Mouse (Mus musculus) embryonic fibroblast, embryonic 13.5 days (primary cell): ENCODE results near the gene 2810004N23Rik. TPM values are rescaled to one million over a fixed set of nuclear protein-coding genes. Genes with fewer than 3 reads are reported as not detected.
A peak's percentile ranks its signal among the peaks of the same experiment; 100 is the strongest.

ENCODE experiments used
- H3K27ac ChIP-seq: 2 replicates; pipeline ENCODE4 v1.5.1; 2012; ENCODE audit warnings: low read length, control low read depth, inconsistent platforms; ENCODE audit not compliant: insufficient read depth
- H3K4me1 ChIP-seq: 2 replicates; pipeline ENCODE4 v1.6.1; 2011; ENCODE audit warnings: low read length; ENCODE audit not compliant: control insufficient read depth, insufficient read depth
- H3K4me3 ChIP-seq: 2 replicates; pipeline ENCODE4 v1.5.1; 2011; ENCODE audit warnings: mild to moderate bottlenecking, control low read depth, low read length; ENCODE audit not compliant: insufficient read depth
- CTCF ChIP-seq: IDR thresholded peaks from 2 replicates; pipeline ENCODE4 v1.5.1; 2011; ENCODE audit warnings: mild to moderate bottlenecking, control low read depth, low read length, moderate library complexity, borderline replicate concordance; ENCODE audit not compliant: insufficient read depth
- POLR2A ChIP-seq: IDR thresholded peaks from 2 replicates; pipeline ENCODE4 v1.6.1; 2011; ENCODE audit warnings: low read depth, mild to moderate bottlenecking, control low read depth, low read length, moderate library complexity
- polyA plus RNA-seq: library from polyadenylated mRNA; stranded (reverse); fragments of >200 nt; gene quantifications from 2 replicates; pipeline ENCODE4 v1.2.4, GENCODE M21; 2011; ENCODE audit warnings: low read depth; ENCODE audit not compliant: missing spikeins, insufficient read length

The 2810004N23Rik gene
- polyA plus RNA-seq = 29.6 and 32.6 TPM in 2 replicates

DNA sequence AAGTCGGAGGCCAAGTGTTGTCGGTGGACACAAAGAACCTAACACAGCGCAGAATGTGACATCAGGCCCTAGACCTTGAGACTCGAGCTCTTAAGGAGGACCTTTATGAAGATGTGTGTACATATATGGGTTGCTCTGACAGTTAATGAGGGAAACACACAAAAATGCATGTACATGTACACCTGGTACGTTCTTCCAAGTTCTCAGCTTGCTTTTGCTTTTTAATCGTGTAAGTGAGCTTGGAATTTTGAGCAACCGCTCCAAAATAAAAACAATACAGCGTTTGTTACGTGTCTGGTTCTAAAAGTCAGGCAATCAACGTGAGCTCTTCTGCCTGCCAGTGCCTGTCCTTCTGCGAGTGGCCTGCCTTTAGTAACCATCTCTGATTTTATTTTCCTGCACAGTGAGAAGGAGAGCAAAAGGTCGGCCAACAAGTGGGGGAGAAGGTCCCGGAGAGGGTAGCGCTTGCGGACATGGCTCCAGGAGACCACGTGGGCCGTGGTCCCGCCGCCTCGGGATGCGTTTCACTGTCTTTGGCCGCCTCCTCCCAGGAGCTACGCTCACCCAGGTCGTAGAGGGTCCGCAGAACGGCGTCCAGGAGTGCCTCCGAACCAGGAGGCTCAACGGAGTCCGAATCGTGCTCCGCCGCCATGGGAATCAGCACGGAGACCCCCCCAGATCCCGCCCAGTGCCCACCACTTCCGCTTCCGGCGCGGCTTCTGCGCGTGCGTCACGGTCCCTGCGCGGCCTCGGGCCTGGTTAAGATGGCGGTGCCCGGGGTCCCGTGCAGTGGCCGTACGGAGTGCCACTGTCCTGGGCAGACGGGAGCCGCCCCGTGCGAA lies at the start of gene 2810004N23Rik, which contains the start of gene Gnpat:
Gene 2810004N23Rik (minus strand): TSS at position 800 of the 842 bp plus-strand sequence.
Gene Gnpat (plus strand): TSS at position 713 of the 842 bp plus-strand sequence.
- Histone ChIP-seq H3K27ac (peak within 1 kb of the TSS; percentile 38; the same call in 1 of the 2 replicates), H3K4me1 (no peaks in the 10 kb centered on the region; the same call in 1 of the 2 replicates), H3K4me3 (peak within 1 kb of the TSS; percentile 89)
- TF ChIP-seq POLR2A = peak; percentile 95
- TF ChIP-seq CTCF = no peak

DNA sequence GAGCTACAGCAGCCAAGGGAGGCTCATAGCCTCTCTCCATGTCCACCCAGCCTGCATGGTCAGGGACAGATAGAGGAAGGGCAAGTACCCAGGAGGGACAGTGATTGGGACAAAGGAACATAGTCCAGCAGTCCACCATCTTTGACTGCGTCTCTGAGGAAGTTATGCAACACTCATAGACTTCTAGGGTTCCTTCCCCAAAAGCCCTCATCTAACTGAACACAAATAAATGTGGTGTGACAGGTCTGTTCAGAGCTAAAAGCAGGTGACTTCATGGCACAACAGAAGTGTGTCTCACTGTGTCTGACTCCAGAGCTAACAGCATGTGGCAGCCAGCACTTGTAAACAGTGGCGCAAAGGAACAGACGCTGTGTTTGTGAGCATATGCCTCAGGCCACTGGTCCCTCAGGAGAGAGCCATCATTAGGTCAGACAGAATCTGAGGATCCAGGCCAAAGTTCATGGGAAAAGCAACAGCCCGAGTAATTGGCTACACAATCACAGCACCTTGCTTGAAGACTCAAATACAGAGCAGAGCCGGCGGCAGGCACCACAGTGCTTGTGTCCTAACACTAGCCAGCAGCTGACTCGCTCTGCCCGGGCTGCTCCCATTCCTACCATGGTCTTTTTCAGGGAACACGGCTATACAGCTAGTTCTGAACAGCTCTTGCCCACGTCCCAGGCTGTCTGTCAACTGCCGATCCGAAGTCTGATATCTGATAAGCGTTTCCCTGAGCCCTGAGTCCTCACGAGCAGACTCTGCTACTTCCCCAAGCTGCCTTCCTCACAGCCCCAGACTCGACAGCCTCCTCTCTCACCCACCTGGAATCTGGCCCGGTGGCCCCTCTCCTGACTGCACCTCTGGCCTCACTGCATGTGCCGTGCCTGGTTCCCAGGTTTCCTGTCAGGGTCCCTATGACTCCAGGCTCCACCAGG lies 49.3 kb upstream of the 2810004N23Rik start:
- H3K4me3 ChIP-seq = no peak overlapping the region
- no peaks in the 10 kb centered on the region for H3K4me1 ChIP-seq
- no peak for TF ChIP-seq CTCF
- TF ChIP-seq POLR2A = no peak
- no peak overlapping the region for H3K27ac ChIP-seq

DNA sequence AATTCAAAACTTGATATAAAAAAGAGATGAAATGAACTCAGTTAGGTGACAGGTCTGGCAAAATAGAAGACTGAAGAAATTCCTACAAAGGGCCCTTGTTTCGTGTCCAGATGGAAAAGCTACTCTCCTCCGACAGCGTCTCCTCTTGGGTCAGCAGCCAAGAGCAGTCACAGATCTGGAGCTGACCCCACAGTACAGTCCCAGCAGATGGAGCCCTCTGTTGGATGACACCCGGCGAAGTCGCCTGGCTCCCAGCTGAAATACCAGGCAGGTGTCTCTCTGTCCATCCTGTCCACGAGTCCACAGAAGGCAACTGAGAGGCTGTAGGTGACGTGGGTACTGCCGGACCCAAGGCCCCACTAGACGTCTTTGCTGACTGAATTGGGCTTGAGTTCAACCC lies 47.4 kb upstream of the 2810004N23Rik start:
- H3K4me1 ChIP-seq = no peaks in the 10 kb centered on the region

DNA sequence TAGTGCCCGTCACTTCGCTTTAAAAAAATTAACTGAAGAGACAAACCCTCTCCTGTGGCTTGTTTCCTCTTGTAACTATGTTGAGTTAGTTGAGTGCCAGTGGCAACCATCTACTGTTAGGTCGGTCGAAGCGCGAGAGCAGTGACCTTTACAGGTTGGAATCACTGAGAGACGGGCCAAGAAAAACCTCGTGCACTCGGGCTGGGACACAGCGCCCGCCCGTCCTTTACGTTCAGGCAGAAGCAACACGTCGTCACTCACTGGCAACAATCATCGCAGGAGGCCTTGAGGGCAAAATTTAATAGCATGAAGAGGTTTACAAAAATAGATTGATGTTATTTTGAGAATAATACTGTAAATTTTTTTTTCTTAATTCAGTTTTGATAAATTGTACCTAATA lies 47.0 kb upstream of the 2810004N23Rik start:
- no peak for TF ChIP-seq POLR2A
- TF ChIP-seq CTCF = no peak
- no peaks in the 10 kb centered on the region for H3K4me1 ChIP-seq
- no peak overlapping the region for H3K27ac ChIP-seq
- no peak overlapping the region for H3K4me3 ChIP-seq

More for the DNA sequence above, 47.4 kb upstream of the 2810004N23Rik start:
- no peak overlapping the region for H3K27ac ChIP-seq
- H3K4me3 ChIP-seq = no peak overlapping the region
- TF ChIP-seq CTCF (0 out of 2 replicates have a peak, but pooled peaks have one; percentile 2), POLR2A (no peak)

DNA sequence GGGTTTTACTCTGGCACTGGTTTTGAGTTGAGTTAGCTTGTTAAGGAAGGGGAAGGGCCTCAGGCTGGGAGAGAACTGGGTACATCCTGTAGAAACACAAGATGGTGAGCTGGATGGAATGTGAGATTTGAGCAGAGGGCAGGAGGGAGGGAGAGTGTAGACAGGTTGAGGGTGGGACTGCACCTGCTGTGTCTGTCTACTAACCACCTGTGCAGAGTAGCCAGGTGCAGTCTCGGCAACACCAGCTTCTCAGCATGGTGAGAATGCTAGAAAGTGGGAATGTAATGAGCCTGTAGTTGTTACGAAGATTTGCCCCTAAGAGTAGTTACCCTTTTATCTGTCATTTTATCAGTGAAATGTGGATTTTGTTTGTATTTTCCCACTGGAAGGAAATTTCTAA lies 42.6 kb upstream of the 2810004N23Rik start:
- TF ChIP-seq POLR2A = no peak
- TF ChIP-seq CTCF = no peak
- H3K4me1 ChIP-seq = peaks cover 4% of the 10 kb centered on the region; the same call in 1 of the 2 replicates
- no peak overlapping the region for H3K27ac ChIP-seq
- no peak overlapping the region for H3K4me3 ChIP-seq

DNA sequence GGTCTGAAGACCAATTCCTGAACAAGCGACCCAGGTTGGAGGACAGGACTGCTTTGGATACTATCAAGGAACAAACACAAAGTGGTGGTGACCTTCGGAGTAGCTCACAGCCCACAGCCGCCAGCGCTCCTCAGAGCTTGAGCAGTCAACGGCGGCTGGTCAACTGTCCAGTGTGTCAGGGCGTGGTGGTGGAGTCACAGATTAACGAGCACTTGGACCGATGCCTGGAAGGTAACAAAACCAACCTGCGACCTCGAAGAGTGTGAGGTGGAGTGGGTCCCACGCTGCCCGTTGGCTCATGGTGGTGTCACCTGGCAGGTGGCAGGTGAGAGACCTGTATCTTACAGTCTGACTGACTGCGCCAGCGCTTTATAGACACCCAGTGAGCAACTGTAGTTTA lies 40.3 kb upstream of the 2810004N23Rik start:
- H3K4me3 ChIP-seq = no peak overlapping the region
- H3K4me1 ChIP-seq = peaks cover 4% of the 10 kb centered on the region; the same call in 1 of the 2 replicates
- H3K27ac ChIP-seq = no peak overlapping the region
- TF ChIP-seq POLR2A (no peak), CTCF (no peak)

DNA sequence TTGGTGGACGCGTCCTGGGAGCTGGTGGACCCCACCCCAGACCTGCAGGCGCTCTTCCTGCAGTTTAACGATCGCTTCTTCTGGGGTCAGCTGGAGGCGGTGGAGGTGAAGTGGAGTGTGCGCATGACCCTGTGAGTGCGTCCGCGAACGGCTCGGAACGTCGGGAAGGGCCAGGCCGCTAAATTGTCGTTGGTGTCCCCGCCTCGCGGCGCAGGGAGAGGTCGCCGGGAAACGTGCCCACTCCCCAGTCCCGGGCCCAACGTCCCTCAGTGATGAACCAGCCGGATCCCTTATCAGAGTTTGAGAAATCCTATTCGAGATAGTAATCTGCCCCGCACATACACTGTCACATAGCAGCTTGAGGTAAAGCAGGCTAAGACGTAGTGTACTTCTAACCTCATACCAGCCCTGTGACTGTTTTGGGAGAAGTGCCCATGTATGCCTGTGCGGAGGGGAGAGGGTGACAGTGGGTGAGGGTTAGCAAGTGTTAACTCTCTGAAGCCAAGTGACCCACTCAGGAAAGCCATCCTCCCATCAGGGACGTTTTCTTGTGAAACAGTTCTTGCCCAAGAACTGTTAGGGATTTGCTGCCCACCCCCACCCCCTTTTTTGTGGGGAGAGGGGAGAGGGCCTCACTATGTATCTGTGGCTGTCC lies 35.5 kb upstream of the 2810004N23Rik start:
- TF ChIP-seq CTCF (no peak), POLR2A (no peak)
- Histone ChIP-seq H3K27ac (peak overlapping the region; percentile 23; the same call in 1 of the 2 replicates), H3K4me3 (peak overlapping the region; percentile 62), H3K4me1 (peaks cover 10% of the 10 kb centered on the region; the same call in 1 of the 2 replicates)

DNA sequence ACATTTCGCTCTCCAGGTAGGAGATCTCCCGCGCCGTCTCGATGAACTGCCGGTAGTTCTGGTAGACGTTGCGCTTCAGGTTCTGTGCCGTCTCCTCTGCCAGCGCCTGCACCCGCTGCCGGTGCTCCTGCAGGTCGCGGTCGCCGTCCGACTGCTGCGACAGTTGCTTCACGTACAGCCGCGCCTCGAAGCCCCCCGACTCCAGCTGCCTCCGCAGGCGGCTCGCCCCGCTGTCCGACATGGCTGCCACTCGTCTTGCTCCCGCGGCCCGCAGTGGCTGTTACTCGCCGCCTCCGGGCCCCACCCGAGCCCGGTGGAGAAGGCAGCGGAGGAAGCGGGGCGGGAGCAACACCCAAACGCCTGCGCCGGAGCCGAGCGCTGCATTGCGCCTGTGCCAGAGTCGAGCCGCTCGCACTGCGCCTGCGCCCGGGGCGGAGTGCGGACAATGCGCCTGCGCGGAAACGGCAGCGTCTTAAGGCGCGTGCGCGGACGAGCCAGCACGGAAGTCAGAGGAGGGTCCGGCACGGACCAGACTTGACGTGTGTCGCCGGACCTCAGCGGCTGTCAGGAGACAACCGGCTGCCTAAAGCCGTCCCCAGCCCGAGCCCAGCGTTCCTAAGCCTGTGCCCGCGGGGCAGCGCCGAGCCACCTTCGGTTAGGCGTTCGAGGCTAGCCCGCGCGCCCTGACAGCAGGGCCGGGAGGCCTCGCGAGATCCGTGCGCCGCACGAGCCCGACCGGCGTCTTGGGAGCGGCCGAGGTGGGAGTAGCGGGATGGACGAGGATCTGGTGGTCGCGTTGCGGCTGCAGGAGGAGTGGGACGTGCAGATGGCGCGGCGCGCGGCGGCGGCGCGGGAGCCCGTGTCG lies 34.7 kb upstream of the 2810004N23Rik start, which contains the start of the genes Exoc8 and Sprtn:
Gene Exoc8 (minus strand): TSS at position 320 of the 865 bp plus-strand sequence.
Gene Sprtn (plus strand): TSS at position 501 of the 865 bp plus-strand sequence.
- Histone ChIP-seq H3K4me3 (peak within 1 kb of the TSS; percentile 70), H3K27ac (peak within 1 kb of the TSS; percentile 30; the same call in 1 of the 2 replicates), H3K4me1 (peaks cover 10% of the 10 kb centered on the region; the same call in 1 of the 2 replicates)
- TF ChIP-seq CTCF = no peak
- peak; percentile 75 for TF ChIP-seq POLR2A
